Mouse (Mus musculus) layer of hippocampus, postnatal 10 days (tissue): ENCODE data around the gene Tmem117. TPM values are rescaled to one million over a fixed set of nuclear protein-coding genes. Genes with fewer than 3 reads are reported as not detected.

Source experiments
- DNase-seq, 2 experiments: peaks; one replicate each; pipeline ENCODE4 v3.0.0; 2021; ENCODE audit warnings: low spot score in 2 of 2
- total RNA-seq, 2 experiments: library from RNA; stranded (reverse); gene quantifications; 2 replicates each; pipeline ENCODE4 v1.2.3; 2021

Gene Tmem117
- total RNA-seq, 2 experiments from 2014 or later = 10.7 to 11.2 TPM

GRCm38 (mm10) chr15:95005121-95005824, 376.2 kb downstream of the Tmem117 start:
- peak in 1 of 2 experiments; percentile 30 for DNase-seq

GRCm38 (mm10) chr15:95022251-95022650, 393.2 kb downstream of the Tmem117 start:
- no peak for DNase-seq

- no peak for DNase-seq
These were observed 395.4 kb downstream of the Tmem117 start for GRCm38 (mm10) chr15:95024401-95024800.

GRCm38 (mm10) chr15:95028862-95029486, 399.9 kb downstream of the Tmem117 start:
- DNase-seq = no peak

- DNase-seq = no peak
These were observed 400.4 kb downstream of the Tmem117 start for GRCm38 (mm10) chr15:95029487-95029875.

- DNase-seq = no peak
These were observed 413.4 kb downstream of the Tmem117 start for GRCm38 (mm10) chr15:95042437-95042836.

GRCm38 (mm10) chr15:95044011-95044410, 415.0 kb downstream of the Tmem117 start:
- DNase-seq = peak; percentile 29 to 47

- DNase-seq = no peak
These were observed 418.5 kb downstream of the Tmem117 start for GRCm38 (mm10) chr15:95047486-95047885.

- no peak for DNase-seq
These were observed 420.2 kb downstream of the Tmem117 start for GRCm38 (mm10) chr15:95049171-95049729.

GRCm38 (mm10) chr15:95055081-95055650, 426.1 kb downstream of the Tmem117 start:
- DNase-seq = no peak

GRCm38 (mm10) chr15:95068023-95068422, 439.0 kb downstream of the Tmem117 start:
- no peak for DNase-seq

GRCm38 (mm10) chr15:95068799-95069198, 439.8 kb downstream of the Tmem117 start:
- no peak for DNase-seq

- no peak for DNase-seq
These were observed 441.8 kb downstream of the Tmem117 start for GRCm38 (mm10) chr15:95070881-95071280.

- DNase-seq = peak; percentile 38 to 44
These were observed 446.3 kb downstream of the Tmem117 start for GRCm38 (mm10) chr15:95075356-95075755.

GRCm38 (mm10) chr15:95081654-95082053, 452.6 kb downstream of the Tmem117 start:
- DNase-seq = peak in 1 of 2 experiments; percentile 10

GRCm38 (mm10) chr15:95085962-95086361, 456.9 kb downstream of the Tmem117 start:
- DNase-seq = peak in 1 of 2 experiments; percentile 13

- DNase-seq = no peak
These were observed 471.1 kb downstream of the Tmem117 start for GRCm38 (mm10) chr15:95100133-95100532.

GRCm38 (mm10) chr15:95101522-95101921, 472.5 kb downstream of the Tmem117 start:
- no peak for DNase-seq

- DNase-seq = no peak
These were observed 478.3 kb downstream of the Tmem117 start for GRCm38 (mm10) chr15:95107246-95107809.

GRCm38 (mm10) chr15:95108626-95109025, 479.6 kb downstream of the Tmem117 start:
- DNase-seq = no peak

GRCm38 (mm10) chr15:95131401-95131800, 502.4 kb downstream of the Tmem117 start:
- no peak for DNase-seq
